Mouse (Mus musculus) yolk sac, embryonic 10.5 days (tissue): ENCODE data around the gene Spag17.

ENCODE experiments used
- DNase-seq: peaks from one replicate; pipeline ENCODE4 v3.0.0-alpha.2; 2017; ENCODE audit warnings: low spot score

Gene Spag17

GRCm38 (mm10) chr3:100163556-100163955, 278.4 kb downstream of the Spag17 start:
- no peak for DNase-seq

GRCm38 (mm10) chr3:100164991-100165390, 279.8 kb downstream of the Spag17 start:
- DNase-seq = no peak

- no peak for DNase-seq
Observed at GRCm38 (mm10) chr3:100176031-100176430, 290.8 kb downstream of the Spag17 start.

- DNase-seq = no peak
Observed at GRCm38 (mm10) chr3:100180471-100180870, 295.3 kb downstream of the Spag17 start.

GRCm38 (mm10) chr3:100189444-100189843, 304.2 kb downstream of the Spag17 start:
- peak; percentile 26 for DNase-seq

- no peak for DNase-seq
Observed at GRCm38 (mm10) chr3:100189861-100190260, 304.7 kb downstream of the Spag17 start.
